Mouse (Mus musculus) layer of hippocampus, postnatal 25 days (tissue): ENCODE results near the gene Myadml2. TPM values are rescaled to one million over a fixed set of nuclear protein-coding genes. Genes with fewer than 3 reads are reported as not detected.
A peak's percentile ranks its signal among the peaks of the same experiment; 100 is the strongest.

Source experiments
- DNase-seq, 2 experiments: peaks; one replicate each; pipeline ENCODE4 v3.0.0; 2022; ENCODE audit warnings: mixed read lengths in 2 of 2, low spot score in 1 of 2; ENCODE audit errors: extremely low spot score in 1 of 2
- microRNA-seq, 2 experiments: library from miRNA; unstranded; fragments of <30 nt; microRNA quantifications; one replicate each; pipeline ENCODE4 v1.2.0; 2021
- total RNA-seq, 2 experiments: library from RNA; stranded (reverse); gene quantifications; 2 replicates each; pipeline ENCODE4 v1.2.3; 2021

Myadml2 gene
- total RNA-seq, 2 experiments from 2014 or later, result 2.5 to 3.5 TPM

GRCm38 (mm10) chr11:120615167-120615566 is 32.8 kb downstream of the Myadml2 start:
- no peak for DNase-seq

- no peak for DNase-seq
These were observed 34.0 kb downstream of the Myadml2 start for GRCm38 (mm10) chr11:120613976-120614375.

- DNase-seq, result no peak
These were observed 34.4 kb downstream of the Myadml2 start for GRCm38 (mm10) chr11:120613481-120613972.

GRCm38 (mm10) chr11:120612763-120613162 is 35.2 kb downstream of the Myadml2 start:
- peak; percentile 44 to 72 for DNase-seq

GRCm38 (mm10) chr11:120610477-120611046 is 37.4 kb downstream of the Myadml2 start:
- no peak for DNase-seq

GRCm38 (mm10) chr11:120609250-120609649 is 38.7 kb downstream of the Myadml2 start:
- no peak for DNase-seq

- DNase-seq, result no peak
These were observed 39.5 kb downstream of the Myadml2 start, which contains the start of gene Npb for GRCm38 (mm10) chr11:120608241-120609034. Npb (plus strand) TSS chr11:120608477.

GRCm38 (mm10) chr11:120606764-120607163 is 41.2 kb downstream of the Myadml2 start:
- no peak for DNase-seq

- DNase-seq, result no peak
These were observed 42.3 kb downstream of the Myadml2 start for GRCm38 (mm10) chr11:120605667-120606066.

GRCm38 (mm10) chr11:120603545-120603944 is 44.4 kb downstream of the Myadml2 start:
- DNase-seq, result no peak

GRCm38 (mm10) chr11:120600716-120601115 is 47.2 kb downstream of the Myadml2 start:
- DNase-seq, result no peak

GRCm38 (mm10) chr11:120598990-120599549 is 48.9 kb downstream of the Myadml2 start:
- DNase-seq, result no peak

GRCm38 (mm10) chr11:120598283-120598989 is 49.5 kb downstream of the Myadml2 start, which contains the start of the genes Alyref and Anapc11:
Alyref (minus strand) TSS chr11:120598365.
Anapc11 (plus strand) TSS chr11:120598421.
- DNase-seq, result peak; percentile 84 to 85

- no peak for DNase-seq
These were observed 50.4 kb downstream of the Myadml2 start for GRCm38 (mm10) chr11:120597240-120598235.

Small RNA genes lying within 50 kb of the gene (microRNA-seq; reads per million reads assigned to microRNA genes)
- 0.37 to 3.2 reads per million in 2 experiments for gene Mir6936

Other genes starting within 250 kb of the Myadml2 start
- 10 to 100 TPM; 62.4 to 63.0 TPM for gene Nploc4, start 210.4 kb downstream of the Myadml2 start, total RNA-seq
- gene Tspan10, start 205.5 kb downstream of the Myadml2 start, total RNA-seq, result 1 to 10 TPM in 1 of 2 experiments, under 1 TPM in 1; 0.32 to 6.8 TPM
- under 1 TPM; 0.56 to 0.59 TPM for gene Pde6g, start 194.7 kb downstream of the Myadml2 start, total RNA-seq
- gene Oxld1, start 190.1 kb downstream of the Myadml2 start, total RNA-seq, result 10 to 100 TPM; 15.5 to 16.2 TPM
- 10 to 100 TPM; 23.6 to 26.8 TPM for gene Ccdc137, start 190.0 kb downstream of the Myadml2 start, total RNA-seq
- 10 to 100 TPM; 50.8 to 53.8 TPM for gene Arl16, start 180.6 kb downstream of the Myadml2 start, total RNA-seq
- gene Mrpl12, start 163.5 kb downstream of the Myadml2 start, total RNA-seq, result 10 to 100 TPM; 60.9 to 72.0 TPM
- gene Slc25a10, start 156.3 kb downstream of the Myadml2 start, total RNA-seq, result 10 to 100 TPM; 18.1 to 22.4 TPM
- under 1 TPM; 0.15 to 0.19 TPM for gene Gcgr, start 117.5 kb downstream of the Myadml2 start, total RNA-seq
- 10 to 100 TPM; 86.1 to 86.5 TPM for gene Mcrip1, start 98.4 kb downstream of the Myadml2 start, total RNA-seq
- gene Ppp1r27, start 97.0 kb downstream of the Myadml2 start, total RNA-seq, result not detected
- gene P4hb, start 74.9 kb downstream of the Myadml2 start, total RNA-seq, result 100 to 1,000 TPM; 127 to 136 TPM
- 100 to 1,000 TPM; 306 to 324 TPM for gene Arhgdia, start 66.5 kb downstream of the Myadml2 start, total RNA-seq
- 10 to 100 TPM; 61.7 to 67.4 TPM for gene Alyref, start 49.8 kb downstream of the Myadml2 start, total RNA-seq
- gene Anapc11, start 49.7 kb downstream of the Myadml2 start, total RNA-seq, result 100 to 1,000 TPM in 1 of 2 experiments, 10 to 100 TPM in 1; 87.2 to 109 TPM
- gene Npb, start 39.7 kb downstream of the Myadml2 start, total RNA-seq, result 1 to 10 TPM; 2.1 to 2.9 TPM
- 100 to 1,000 TPM; 133 to 162 TPM for gene Pcyt2, start 30.2 kb downstream of the Myadml2 start, total RNA-seq
- gene Sirt7, start 22.9 kb downstream of the Myadml2 start, total RNA-seq, result 10 to 100 TPM; 36.1 to 42.4 TPM
- gene Mafg, start 14.6 kb downstream of the Myadml2 start, total RNA-seq, result 10 to 100 TPM; 68.9 to 83.2 TPM
- gene Pycr1, start 4.4 kb downstream of the Myadml2 start, total RNA-seq, result 1 to 10 TPM; 4.3 to 4.9 TPM
- gene Notum, start 13.0 kb upstream of the Myadml2 start, total RNA-seq, result 1 to 10 TPM; 4.5 to 8.2 TPM
- 10 to 100 TPM; 50.0 to 55.7 TPM for gene Aspscr1, start 24.8 kb upstream of the Myadml2 start, total RNA-seq
- 10 to 100 TPM; 20.1 to 21.9 TPM for gene Cenpx, start 65.6 kb upstream of the Myadml2 start, total RNA-seq
- 10 to 100 TPM; 47.0 to 65.2 TPM for gene Lrrc45, start 65.8 kb upstream of the Myadml2 start, total RNA-seq
- gene Rac3, start 73.3 kb upstream of the Myadml2 start, total RNA-seq, result 10 to 100 TPM; 33.7 to 46.8 TPM
- gene Dcxr, start 79.1 kb upstream of the Myadml2 start, total RNA-seq, result 10 to 100 TPM; 12.4 to 12.9 TPM
- 1 to 10 TPM; 1.5 to 1.6 TPM for gene Cbr2, start 84.0 kb upstream of the Myadml2 start, total RNA-seq
- 10 to 100 TPM; 19.9 to 22.8 TPM for gene Hmga1b, start 114.6 kb upstream of the Myadml2 start, total RNA-seq
- gene Rfng, start 136.0 kb upstream of the Myadml2 start, total RNA-seq, result 10 to 100 TPM; 68.8 to 74.1 TPM
- 100 to 1,000 TPM; 147 to 153 TPM for gene Gps1, start 136.1 kb upstream of the Myadml2 start, total RNA-seq
- gene Dus1l, start 148.2 kb upstream of the Myadml2 start, total RNA-seq, result 10 to 100 TPM; 45.7 to 50.0 TPM
- gene Fasn, start 176.4 kb upstream of the Myadml2 start, total RNA-seq, result 100 to 1,000 TPM; 191 to 198 TPM